Mouse (Mus musculus): Measurements from ENCODE around the gene Lrig1. TPM values are rescaled to one million over a fixed set of nuclear protein-coding genes. Genes with fewer than 3 reads are reported as not detected.

The Lrig1 gene
- total and polyA plus RNA-seq, 2 experiments from 2014 or later = 16.6 to 90.8 TPM

DNA sequence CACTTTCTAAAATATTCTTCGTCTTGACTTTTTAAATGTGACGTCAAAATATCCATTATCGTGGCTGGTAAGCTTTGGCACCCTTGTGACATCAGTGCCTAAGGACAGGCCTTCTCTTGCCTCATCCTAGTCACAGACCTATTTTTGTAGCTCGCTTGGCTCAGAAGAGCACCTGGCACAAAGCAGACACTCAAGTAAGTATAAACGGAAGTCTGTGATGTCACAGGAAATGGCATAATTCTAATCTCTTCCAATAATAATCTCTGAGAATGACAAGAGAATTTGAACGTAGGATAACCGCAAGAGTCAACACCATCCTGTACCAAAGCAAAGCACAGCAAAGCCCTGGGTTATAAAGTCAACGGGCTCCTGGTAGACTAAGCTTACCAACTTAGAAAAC lies 38.6 kb downstream of the Lrig1 start:
- Histone ChIP-seq H3K4me2 (ENCODE audit: low read depth, low read length, poor library complexity, severe bottlenecking) (no peak overlapping the region), H3K9me3 (ENCODE audit: low read length) (no peaks in the 10 kb centered on the region), H3K36me3 (ENCODE audit: insufficient read depth, low read length) (no peaks in the 10 kb centered on the region), H3K27me3 (ENCODE audit: insufficient read depth, low read length) (no peaks in the 10 kb centered on the region), H3K27ac (ENCODE audit: low read depth, low read length) (no peak overlapping the region), H3K4me1 (ENCODE audit: insufficient read depth, low read length) (no peaks in the 10 kb centered on the region), H3K4me3 (ENCODE audit: low read depth, low read length) (no peak overlapping the region), H3K9ac (replicated peaks; ENCODE audit: low read length, poor library complexity, severe bottlenecking) (no peak overlapping the region)
- no peak for TF ChIP-seq CTCF (IDR thresholded peaks at IDR 0.05)
- no peak for DNase-seq (ENCODE audit: low spot score)
- no peak for ATAC-seq (ENCODE audit: low FRiP score)
- WGBS = 95% methylated on average over 8 of the region's 8 CpGs

DNA sequence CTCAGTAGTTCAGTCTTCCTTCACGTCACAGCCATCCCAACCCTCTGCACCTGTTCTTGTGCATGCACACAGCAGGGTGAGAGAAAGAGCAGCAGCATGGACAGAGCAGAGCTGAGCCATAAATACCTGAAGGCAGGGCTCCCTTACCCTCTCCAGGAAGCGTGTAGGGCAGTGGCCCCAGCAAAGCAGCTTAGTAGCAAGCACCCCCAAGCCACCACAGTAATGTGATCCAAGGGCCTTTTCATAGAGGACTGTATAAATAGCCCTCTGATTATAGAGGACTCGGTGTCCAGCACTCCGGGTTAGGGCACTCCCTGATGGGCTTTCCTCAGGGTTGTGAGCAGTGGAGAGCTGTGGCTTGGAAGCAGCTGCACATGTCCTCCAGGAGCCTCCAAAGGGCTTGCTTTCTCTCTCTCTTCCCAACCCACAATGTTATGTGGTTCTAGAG lies 40.0 kb downstream of the Lrig1 start:
- no peaks in the 10 kb centered on the region for H3K36me3 ChIP-seq (ENCODE audit: insufficient read depth, low read length)
- no peak for DNase-seq (ENCODE audit: low spot score)
- WGBS = 81% methylated on average over 4 of the region's 4 CpGs
- H3K27ac ChIP-seq (ENCODE audit: low read depth, low read length) = no peak overlapping the region
- H3K9ac ChIP-seq (replicated peaks; ENCODE audit: low read length, poor library complexity, severe bottlenecking) = no peak overlapping the region
- TF ChIP-seq CTCF (IDR thresholded peaks at IDR 0.05) = no peak
- H3K4me3 ChIP-seq (ENCODE audit: low read depth, low read length) = no peak overlapping the region
- ATAC-seq (ENCODE audit: low FRiP score) = no peak
- no peaks in the 10 kb centered on the region for H3K27me3 ChIP-seq (ENCODE audit: insufficient read depth, low read length)
- H3K4me2 ChIP-seq (ENCODE audit: low read depth, low read length, poor library complexity, severe bottlenecking) = no peak overlapping the region
- no peaks in the 10 kb centered on the region for H3K4me1 ChIP-seq (ENCODE audit: insufficient read depth, low read length)
- no peaks in the 10 kb centered on the region for H3K9me3 ChIP-seq (ENCODE audit: low read length)

DNA sequence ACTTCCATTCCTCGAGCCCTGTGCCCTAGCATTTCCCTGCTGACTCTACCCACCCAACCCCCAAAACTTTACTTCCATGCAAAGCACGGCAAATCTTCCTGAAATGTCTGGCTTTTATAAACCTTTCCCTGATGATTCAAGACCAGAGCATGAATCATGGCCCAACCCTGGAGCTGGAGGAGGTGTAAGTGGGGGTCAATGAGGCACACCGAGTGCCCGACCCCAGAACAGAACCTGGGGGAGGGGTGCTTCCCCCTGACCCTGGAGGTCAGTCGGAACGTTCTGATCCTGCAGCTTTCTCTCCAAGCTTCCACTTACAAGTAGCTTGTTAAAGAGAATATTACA lies 41.9 kb downstream of the Lrig1 start:
- no peaks in the 10 kb centered on the region for H3K4me1 ChIP-seq (ENCODE audit: insufficient read depth, low read length)
- DNase-seq (ENCODE audit: low spot score) = no peak
- H3K36me3 ChIP-seq (ENCODE audit: insufficient read depth, low read length) = no peaks in the 10 kb centered on the region
- no peak overlapping the region for H3K9ac ChIP-seq (replicated peaks; ENCODE audit: low read length, poor library complexity, severe bottlenecking)
- H3K9me3 ChIP-seq (ENCODE audit: low read length) = no peaks in the 10 kb centered on the region
- no peaks in the 10 kb centered on the region for H3K27me3 ChIP-seq (ENCODE audit: insufficient read depth, low read length)
- H3K4me2 ChIP-seq (ENCODE audit: low read depth, low read length, poor library complexity, severe bottlenecking) = no peak overlapping the region
- TF ChIP-seq CTCF (IDR thresholded peaks at IDR 0.05) = no peak
- H3K4me3 ChIP-seq (ENCODE audit: low read depth, low read length) = no peak overlapping the region
- 68% methylated on average over 6 of the region's 6 CpGs for WGBS
- H3K27ac ChIP-seq (ENCODE audit: low read depth, low read length) = no peak overlapping the region
- no peak for ATAC-seq (ENCODE audit: low FRiP score)

DNA sequence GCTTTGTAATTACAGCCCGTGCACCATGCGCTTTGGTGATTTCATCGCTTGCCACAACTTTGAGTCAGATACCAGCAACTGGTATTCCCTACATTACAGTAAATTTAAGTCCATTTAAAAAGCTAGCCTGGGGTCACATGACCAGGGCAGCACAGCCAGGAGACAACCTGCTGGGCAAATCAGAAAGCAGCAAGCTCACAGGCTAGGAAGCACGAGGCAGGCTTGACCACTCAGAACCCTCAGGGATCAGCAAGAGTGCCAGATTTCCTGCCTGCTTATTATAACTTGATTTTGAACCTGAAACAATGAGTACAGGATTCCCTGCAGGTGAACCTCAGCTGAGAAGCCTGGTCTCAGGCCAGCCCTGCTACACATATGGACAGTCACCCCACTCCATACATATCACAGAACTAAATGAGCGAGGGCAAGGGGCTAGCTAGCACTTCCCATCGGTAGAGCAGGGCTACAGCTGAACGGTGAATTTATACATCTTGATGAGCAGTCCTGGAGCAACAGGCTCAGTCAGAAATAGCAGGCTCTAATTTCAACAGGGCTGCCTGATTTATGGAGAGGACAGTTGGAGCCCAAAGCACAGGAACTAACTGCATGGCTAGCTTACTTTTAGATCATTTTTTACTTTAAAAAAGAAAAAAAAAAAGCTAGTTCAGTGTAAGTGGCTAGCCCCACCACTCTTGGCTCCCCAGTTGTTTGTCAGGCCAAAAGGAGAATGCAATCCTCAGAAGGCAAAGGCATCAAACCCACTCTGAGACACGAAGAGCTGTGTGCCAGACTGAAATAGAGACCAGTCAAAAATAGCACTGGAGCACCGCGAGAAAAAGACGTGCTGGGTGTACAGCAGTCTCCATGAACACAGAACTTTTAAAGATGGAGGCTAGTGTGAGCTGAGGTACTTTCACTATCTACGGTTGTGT lies 42.5 kb downstream of the Lrig1 start:
- H3K4me3 ChIP-seq (ENCODE audit: low read depth, low read length) = no peak overlapping the region
- TF ChIP-seq CTCF (IDR thresholded peaks at IDR 0.05) = no peak
- H3K4me1 ChIP-seq (ENCODE audit: insufficient read depth, low read length) = no peaks in the 10 kb centered on the region
- no peaks in the 10 kb centered on the region for H3K27me3 ChIP-seq (ENCODE audit: insufficient read depth, low read length)
- no peak overlapping the region for H3K4me2 ChIP-seq (ENCODE audit: low read depth, low read length, poor library complexity, severe bottlenecking)
- no peaks in the 10 kb centered on the region for H3K9me3 ChIP-seq (ENCODE audit: low read length)
- H3K9ac ChIP-seq (replicated peaks; ENCODE audit: low read length, poor library complexity, severe bottlenecking) = no peak overlapping the region
- no peak for DNase-seq (ENCODE audit: low spot score)
- H3K36me3 ChIP-seq (ENCODE audit: insufficient read depth, low read length) = no peaks in the 10 kb centered on the region
- no peak for ATAC-seq (ENCODE audit: low FRiP score)
- 73% methylated on average over 12 of the region's 12 CpGs for WGBS
- no peak overlapping the region for H3K27ac ChIP-seq (ENCODE audit: low read depth, low read length)

DNA sequence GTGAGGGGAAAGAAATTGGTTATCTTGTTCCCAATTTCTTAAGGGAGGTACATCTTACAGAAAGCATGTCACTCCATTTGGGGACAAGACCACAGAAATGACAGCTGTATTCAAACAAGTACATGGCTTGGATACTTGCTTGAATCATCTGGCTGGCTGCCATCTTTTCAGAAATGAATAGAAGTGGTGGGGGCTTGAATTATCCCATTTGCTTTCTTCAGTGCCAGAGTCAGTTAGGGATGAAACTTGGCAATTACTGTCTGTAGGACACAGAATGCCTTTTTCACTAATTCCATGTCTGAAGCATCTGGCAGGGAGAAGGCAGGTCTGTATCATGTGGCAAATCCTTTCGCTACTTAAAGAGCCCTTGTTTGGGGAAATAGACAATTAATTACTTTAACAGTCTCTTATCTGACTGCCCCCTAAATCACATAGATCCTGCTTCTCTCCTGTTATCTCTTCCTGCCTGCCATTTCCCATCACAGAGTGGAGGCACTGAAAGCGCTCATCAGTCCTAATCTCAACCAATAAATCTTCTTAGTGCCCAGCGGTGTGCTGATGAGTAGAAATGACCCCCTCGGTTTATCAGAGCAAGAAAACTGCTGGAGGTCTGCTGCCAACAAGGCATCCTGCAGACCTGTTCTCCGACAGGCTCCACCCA lies 44.0 kb downstream of the Lrig1 start:
- Histone ChIP-seq H3K9ac (replicated peaks; ENCODE audit: low read length, poor library complexity, severe bottlenecking) (no peak overlapping the region), H3K4me2 (ENCODE audit: low read depth, low read length, poor library complexity, severe bottlenecking) (no peak overlapping the region), H3K9me3 (ENCODE audit: low read length) (no peaks in the 10 kb centered on the region), H3K27ac (ENCODE audit: low read depth, low read length) (no peak overlapping the region), H3K27me3 (ENCODE audit: insufficient read depth, low read length) (no peaks in the 10 kb centered on the region), H3K4me3 (ENCODE audit: low read depth, low read length) (no peak overlapping the region), H3K4me1 (ENCODE audit: insufficient read depth, low read length) (no peaks in the 10 kb centered on the region; the same call in 1 of the 2 replicates), H3K36me3 (ENCODE audit: insufficient read depth, low read length) (no peaks in the 10 kb centered on the region)
- ATAC-seq (ENCODE audit: low FRiP score) (no peak), DNase-seq (ENCODE audit: low spot score) (peak; percentile 76)
- WGBS = 35% methylated on average over 5 of the region's 5 CpGs
- TF ChIP-seq CTCF (IDR thresholded peaks at IDR 0.05) = no peak

Data from midbrain, postnatal 0 days (tissue).